Mouse (Mus musculus) liver, embryonic 16.5 days (tissue): ENCODE results near the gene Hmga1. TPM values are rescaled to one million over a fixed set of nuclear protein-coding genes. Genes with fewer than 3 reads are reported as not detected.

Experiments
- ATAC-seq: fragments of 200-750 bp; cut with Nextera tagmentation; 2 replicates; pipeline ENCODE4 v1.8.0; 2017; ENCODE audit warnings: low read depth, mild to moderate bottlenecking, moderate number of reproducible peaks, moderate library complexity
- H3K27ac ChIP-seq: fragments of 300-500 bp; sonication (generic); 2 replicates; pipeline ENCODE4 v1.5.1; 2014; ENCODE audit warnings: mild to moderate bottlenecking, low read length
- H3K27me3 ChIP-seq: fragments of 300-500 bp; sonication (generic); 2 replicates; pipeline ENCODE4 v1.6.1; 2014; ENCODE audit warnings: low read depth, low read length, mixed read lengths; ENCODE audit not compliant: control insufficient read depth, insufficient read depth
- H3K36me3 ChIP-seq: fragments of 300-500 bp; sonication (generic); 2 replicates; pipeline ENCODE4 v1.6.1; 2014; ENCODE audit warnings: mild to moderate bottlenecking; ENCODE audit not compliant: control insufficient read depth, insufficient read depth
- H3K4me1 ChIP-seq: fragments of 300-500 bp; sonication (generic); 2 replicates; pipeline ENCODE4 v1.6.1; 2014; ENCODE audit warnings: low read depth, low read length, mixed read lengths; ENCODE audit not compliant: control insufficient read depth
- H3K4me2 ChIP-seq: fragments of 300-500 bp; sonication (generic); 2 replicates; pipeline ENCODE4 v1.6.1; 2014; ENCODE audit warnings: low read depth, low read length, mixed read lengths
- H3K4me3 ChIP-seq: fragments of 300-500 bp; sonication (generic); 2 replicates; pipeline ENCODE4 v1.5.1; 2014; ENCODE audit warnings: low read depth, mild to moderate bottlenecking, low read length
- H3K9ac ChIP-seq: fragments of 300-500 bp; sonication (generic); 2 replicates; pipeline ENCODE4 v1.6.1; 2014; ENCODE audit warnings: low read depth, low read length
- H3K9me3 ChIP-seq: fragments of 300-500 bp; sonication (generic); replicated peaks from 2 replicates; pipeline ENCODE4 v1.6.1; 2016; ENCODE audit warnings: low read length; ENCODE audit not compliant: control insufficient read depth
- WGBS: fragments of 180-500 bp; shearing (Covaris S2); extraction: QIAGEN DNeasy Blood & Tissue Kit; methylation state at CpG from one replicate; pipeline ENCODE4 v1.1.7; 2014; ENCODE audit not compliant: insufficient replicate concordance; 5-methylcytosine and 5-hydroxymethylcytosine counted together
- polyA plus RNA-seq: library from polyadenylated mRNA; unstranded; fragments of >200 nt; fragmentation: Nextera tagmentation; extraction: Ambion mirVana; gene quantifications from 2 replicates; pipeline ENCODE4 v1.2.1, GENCODE M21; 2015

Hmga1 gene
- polyA plus RNA-seq, 1 experiment from 2014 or later: 104 TPM

GRCm38 (mm10) chr17:27563771-27564244 is 7.5 kb downstream of the Hmga1 start:
- Histone ChIP-seq H3K4me1 (peaks cover 48% of the 10 kb centered on the region), H3K4me2 (no peak overlapping the region), H3K27ac (no peak overlapping the region), H3K36me3 (peaks cover 4% of the 10 kb centered on the region; the same call in 1 of the 2 replicates), H3K27me3 (no peaks in the 10 kb centered on the region), H3K9ac (no peak overlapping the region), H3K9me3 (no peaks in the 10 kb centered on the region), H3K4me3 (no peak overlapping the region)
- 48% methylated on average over 7 of the region's 7 CpGs for WGBS
- ATAC-seq: no peak

GRCm38 (mm10) chr17:27564391-27565162 is 8.3 kb downstream of the Hmga1 start:
- peak overlapping the region; percentile 72 for H3K4me3 ChIP-seq
- ATAC-seq: no peak
- peaks cover 42% of the 10 kb centered on the region for H3K4me1 ChIP-seq
- H3K9me3 ChIP-seq: no peaks in the 10 kb centered on the region
- peak overlapping the region; percentile 95 for H3K4me2 ChIP-seq
- H3K36me3 ChIP-seq: peaks cover 4% of the 10 kb centered on the region; the same call in 1 of the 2 replicates
- H3K27ac ChIP-seq: peak overlapping the region; percentile 62; the same call in 1 of the 2 replicates
- 7% methylated on average over 20 of the region's 20 CpGs for WGBS
- H3K9ac ChIP-seq: peak overlapping the region; percentile 77
- H3K27me3 ChIP-seq: no peaks in the 10 kb centered on the region

- no peaks in the 10 kb centered on the region for H3K27me3 ChIP-seq
- WGBS: under 1% methylated on average over 57 of the region's 58 CpGs
- H3K9me3 ChIP-seq: no peaks in the 10 kb centered on the region
- ATAC-seq: peak; percentile 96
- peaks cover 4% of the 10 kb centered on the region; the same call in 1 of the 2 replicates for H3K36me3 ChIP-seq
- peak within 1 kb of the TSS; percentile 77 for H3K9ac ChIP-seq
- H3K4me1 ChIP-seq: peaks cover 37% of the 10 kb centered on the region
- peak within 1 kb of the TSS; percentile 62 for H3K27ac ChIP-seq
- H3K4me2 ChIP-seq: peak within 1 kb of the TSS; percentile 95
- peak within 1 kb of the TSS; percentile 72 for H3K4me3 ChIP-seq
Measured at GRCm38 (mm10) chr17:27565163-27565941, 9.1 kb downstream of the Hmga1 start, which contains the start of gene AI413582. TSS of gene AI413582 (minus strand) at chr17:27565756.

GRCm38 (mm10) chr17:27565942-27566267 is 9.6 kb downstream of the Hmga1 start:
- H3K4me3 ChIP-seq: peak overlapping the region; percentile 72
- no peaks in the 10 kb centered on the region for H3K27me3 ChIP-seq
- peak overlapping the region; percentile 95 for H3K4me2 ChIP-seq
- 2% methylated on average over 13 of the region's 13 CpGs for WGBS
- no peaks in the 10 kb centered on the region for H3K9me3 ChIP-seq
- H3K27ac ChIP-seq: no peak overlapping the region
- peaks cover 4% of the 10 kb centered on the region; the same call in 1 of the 2 replicates for H3K36me3 ChIP-seq
- peak overlapping the region; percentile 43 for H3K9ac ChIP-seq
- H3K4me1 ChIP-seq: peaks cover 37% of the 10 kb centered on the region
- ATAC-seq: no peak

- Histone ChIP-seq H3K27ac (no peak overlapping the region), H3K9ac (no peak overlapping the region), H3K36me3 (no peaks in the 10 kb centered on the region), H3K4me3 (no peak overlapping the region), H3K4me1 (peaks cover 28% of the 10 kb centered on the region), H3K4me2 (no peak overlapping the region), H3K9me3 (no peaks in the 10 kb centered on the region), H3K27me3 (no peaks in the 10 kb centered on the region)
- WGBS: 82% methylated on average over 5 of the region's 5 CpGs
- no peak for ATAC-seq
Measured at GRCm38 (mm10) chr17:27568228-27568627, 11.9 kb downstream of the Hmga1 start.

GRCm38 (mm10) chr17:27571315-27571714 is 15.0 kb downstream of the Hmga1 start:
- 54% methylated on average over 8 of the region's 8 CpGs for WGBS
- no peak overlapping the region for H3K4me3 ChIP-seq
- no peaks in the 10 kb centered on the region for H3K9me3 ChIP-seq
- no peak for ATAC-seq
- H3K27me3 ChIP-seq: no peaks in the 10 kb centered on the region
- no peak overlapping the region for H3K4me2 ChIP-seq
- H3K4me1 ChIP-seq: peaks cover 11% of the 10 kb centered on the region
- no peak overlapping the region for H3K9ac ChIP-seq
- H3K36me3 ChIP-seq: no peaks in the 10 kb centered on the region
- no peak overlapping the region for H3K27ac ChIP-seq

- 0 out of 2 replicates have a peak, but pooled peaks have one; percentile 37 for ATAC-seq
Measured at GRCm38 (mm10) chr17:27573772-27574320, 17.5 kb downstream of the Hmga1 start.

GRCm38 (mm10) chr17:27574470-27575115 is 18.3 kb downstream of the Hmga1 start:
- no peak overlapping the region for H3K27ac ChIP-seq
- no peaks in the 10 kb centered on the region for H3K27me3 ChIP-seq
- H3K9me3 ChIP-seq: no peaks in the 10 kb centered on the region
- ATAC-seq: no peak
- H3K4me2 ChIP-seq: no peak overlapping the region
- WGBS: 67% methylated on average over 15 of the region's 16 CpGs
- peaks cover 9% of the 10 kb centered on the region for H3K4me1 ChIP-seq
- no peak overlapping the region for H3K4me3 ChIP-seq
- 0 out of 2 replicates have a peak, but pooled peaks cover 2% of the 10 kb centered on the region for H3K36me3 ChIP-seq
- no peak overlapping the region for H3K9ac ChIP-seq

More at GRCm38 (mm10) chr17:27573772-27574320, 17.5 kb downstream of the Hmga1 start:
- H3K9me3 ChIP-seq: no peaks in the 10 kb centered on the region
- no peak overlapping the region for H3K27ac ChIP-seq
- no peak overlapping the region for H3K9ac ChIP-seq
- H3K4me3 ChIP-seq: no peak overlapping the region
- H3K36me3 ChIP-seq: no peaks in the 10 kb centered on the region
- WGBS: 36% methylated on average over 10 of the region's 10 CpGs
- no peak overlapping the region for H3K4me2 ChIP-seq
- H3K27me3 ChIP-seq: no peaks in the 10 kb centered on the region
- H3K4me1 ChIP-seq: peaks cover 9% of the 10 kb centered on the region
